32 mouse cellular contexts compared by ENCODE assay signal in genomic region chr11:109884126-109884525, GRCm38 (mm10). TPM values are rescaled to one million over a fixed set of nuclear protein-coding genes. Genes with fewer than 3 reads are reported as not detected.
A peak's percentile ranks its signal among the peaks of the same experiment; 100 is the strongest.
DNase-seq lines count a peak whose midpoint lies in the region; ATAC-seq and TF ChIP-seq lines count a peak whose summit lies in the region.
"Had no signal": no experiment of that assay in that cellular context is flagged by ENCODE, and none has a peak within 500 bp of the region (broad histone marks: within the 10 kb centered on the region; RNA-seq: fewer than 3 reads in every experiment).

No protein-coding gene starts in this region.

- H3K9ac ChIP-seq in heart, adult 2 months (ENCODE audit: low read depth, low read length), result no peak overlapping the region
- no peak overlapping the region for H3K9ac ChIP-seq in heart, embryonic 11.5 days (ENCODE audit: low read depth, low read length)
- H3K9ac ChIP-seq in lung, embryonic 14.5 days, result no peak overlapping the region
- H3K9ac ChIP-seq in MEL (ENCODE audit: control insufficient read depth, low read depth, low read length, poor library complexity, severe bottlenecking), result no peak overlapping the region
- H3K9ac ChIP-seq: forebrain, postnatal 0 days; hindbrain, embryonic 12.5 days; neural tube, embryonic 12.5 days had no signal

- peak in 1 of 2 experiments; percentile 11 for DNase-seq in heart, adult 2 months
- DNase-seq in lung, embryonic 14.5 days, result no peak
- DNase-seq in lung, adult 18-20 months, result no peak
- peak; percentile 53 for DNase-seq in MEL (ENCODE audit: low read depth, low spot score)
- DNase-seq in natural killer cell, adult 2 months (ENCODE audit: low spot score in 2 of 2), result no peak
- DNase-seq: cerebellum, adult 11-12 months; cerebellum, postnatal 10 days; forebrain, postnatal 0 days; midbrain, embryonic 14.5 days; right cerebral cortex, postnatal 25 days; thymus, postnatal 14 days had no signal

- H3K27me3 ChIP-seq in heart, adult 2 months (ENCODE audit: control insufficient read depth, insufficient read depth, low read length), result no peaks in the 10 kb centered on the region
- H3K27me3 ChIP-seq in heart, embryonic 11.5 days (ENCODE audit: control insufficient read depth, insufficient read depth, low read length), result no peaks in the 10 kb centered on the region
- no peaks in the 10 kb centered on the region for H3K27me3 ChIP-seq in lung, embryonic 14.5 days (ENCODE audit: insufficient read depth, low read length)
- no peaks in the 10 kb centered on the region for H3K27me3 ChIP-seq in MEL (ENCODE audit: control insufficient read depth in 1 of 2, insufficient read depth in 2 of 2, low read length in 2 of 2)
- H3K27me3 ChIP-seq: hindbrain, embryonic 12.5 days; neural tube, embryonic 12.5 days; Patski had no signal

- ATAC-seq in heart, embryonic 11.5 days (replicated peaks; ENCODE audit: insufficient number of reproducible peaks, low FRiP score, low TSS enrichment), result no peak
- no peak for ATAC-seq in lung, embryonic 14.5 days (ENCODE audit: insufficient read depth)
- ATAC-seq in megakaryocyte progenitor cell, adult 5-6 weeks (replicated peaks; ENCODE audit: poor library complexity), result peak; percentile 34; the same call in 1 of the 2 replicates
- ATAC-seq: CD4-positive, CD25-positive, alpha-beta regulatory T cell, adult 4 months; forebrain, postnatal 0 days; Patski had no signal

- no peak overlapping the region for H3K4me3 ChIP-seq in heart, adult 2 months
- no peak overlapping the region for H3K4me3 ChIP-seq in heart, embryonic 11.5 days (ENCODE audit: low read depth, low read length)
- no peak overlapping the region for H3K4me3 ChIP-seq in lung, embryonic 14.5 days (ENCODE audit: low read depth, low read length)
- H3K4me3 ChIP-seq in MEL (ENCODE audit: control insufficient read depth in 1 of 2, insufficient read depth in 1 of 2, low read depth in 2 of 2, low read length in 2 of 2), result no peak overlapping the region
- H3K4me3 ChIP-seq: embryonic facial prominence, embryonic 10.5 days; forebrain, embryonic 10.5 days; hindbrain, embryonic 12.5 days; neural tube, embryonic 12.5 days had no signal

- TF ChIP-seq EP300 in heart, adult 2 months (IDR thresholded peaks at IDR 0.05; ENCODE audit: insufficient read depth, low read depth, low read length), result no peak
- peak; percentile 35; a peak in 2 of 4 replicates for TF ChIP-seq EP300 in MEL (IDR thresholded peaks at IDR 0.05; ENCODE audit: low read depth in 1 of 2, low read length in 2 of 2)

- intact Hi-C loops in heart, adult 2 months (cut with DNase I), result no loop called here

- TF ChIP-seq CTCF in heart, adult 2 months (IDR thresholded peaks at IDR 0.05), result no peak
- no peak for TF ChIP-seq CTCF in lung, embryonic 14.5 days (IDR thresholded peaks at IDR 0.05; ENCODE audit: low read depth)
- TF ChIP-seq CTCF in MEL (IDR thresholded peaks at IDR 0.05 in 2 of 3, conservative IDR thresholded peaks at IDR 0.05 in 1 of 3; ENCODE audit: control insufficient read depth in 1 of 3, insufficient read depth in 1 of 3, low read depth in 2 of 3, low read length in 3 of 3, poor library complexity in 1 of 3, severe bottlenecking in 1 of 3), result no peak

- 39% methylated on average over 3 of the region's 3 CpGs for WGBS in heart, adult 2 months
- WGBS in heart, embryonic 11.5 days (ENCODE audit: insufficient replicate concordance), result 40% methylated on average over 3 of the region's 3 CpGs
- WGBS in lung, embryonic 14.5 days, result 26% methylated on average over 3 of the region's 3 CpGs

- no peaks in the 10 kb centered on the region for H3K79me2 ChIP-seq in heart, adult 2 months (replicated peaks; ENCODE audit: control insufficient read depth, insufficient read depth, low read length)
- H3K79me2 ChIP-seq in MEL (ENCODE audit: control insufficient read depth, insufficient read depth, low read length, poor library complexity), result no peaks in the 10 kb centered on the region

- peak overlapping the region; percentile 42 for H3K27ac ChIP-seq in heart, adult 2 months
- no peak overlapping the region for H3K27ac ChIP-seq in heart, embryonic 11.5 days (ENCODE audit: low read depth, low read length)
- H3K27ac ChIP-seq in lung, embryonic 14.5 days (ENCODE audit: low read depth), result peak overlapping the region; percentile 3; the same call in 1 of the 2 replicates
- H3K27ac ChIP-seq in MEL (ENCODE audit: control insufficient read depth, low read depth, low read length), result peak overlapping the region; percentile 36
- H3K27ac ChIP-seq: embryonic facial prominence, embryonic 10.5 days; forebrain, embryonic 10.5 days; hindbrain, embryonic 12.5 days; neural tube, embryonic 12.5 days had no signal

- peaks cover 6% of the 10 kb centered on the region for H3K4me1 ChIP-seq in heart, adult 2 months (ENCODE audit: control insufficient read depth, insufficient read depth, low read length)
- no peaks in the 10 kb centered on the region for H3K4me1 ChIP-seq in heart, embryonic 11.5 days (ENCODE audit: control insufficient read depth, insufficient read depth, low read length)
- peaks cover 7% of the 10 kb centered on the region for H3K4me1 ChIP-seq in lung, embryonic 14.5 days (ENCODE audit: insufficient read depth)
- H3K4me1 ChIP-seq in MEL (ENCODE audit: control insufficient read depth in 1 of 2, insufficient read depth in 2 of 2, low read length in 2 of 2), result peaks cover 4 to 26% of the 10 kb centered on the region in 2 experiments
- H3K4me1 ChIP-seq: embryonic facial prominence, embryonic 10.5 days; forebrain, embryonic 10.5 days; hindbrain, embryonic 12.5 days; neural tube, embryonic 12.5 days had no signal

- no peak overlapping the region for H3K4me2 ChIP-seq in heart, embryonic 11.5 days
- H3K4me2 ChIP-seq in lung, embryonic 14.5 days, result no peak overlapping the region
- H3K4me2 ChIP-seq: hindbrain, embryonic 12.5 days; neural tube, embryonic 12.5 days had no signal

- H3K9me3 ChIP-seq in heart, embryonic 11.5 days (replicated peaks; ENCODE audit: control insufficient read depth, low read length), result no peaks in the 10 kb centered on the region
- H3K9me3 ChIP-seq in lung, embryonic 14.5 days (ENCODE audit: low read depth, low read length), result no peaks in the 10 kb centered on the region
- no peaks in the 10 kb centered on the region for H3K9me3 ChIP-seq in MEL (replicated peaks; ENCODE audit: insufficient read depth, low read length)
- H3K9me3 ChIP-seq: embryonic facial prominence, embryonic 10.5 days; forebrain, embryonic 10.5 days; hindbrain, embryonic 12.5 days; neural tube, embryonic 12.5 days had no signal

- TF ChIP-seq POLR2A in heart, adult 2 months (IDR thresholded peaks at IDR 0.05; ENCODE audit: insufficient read depth, low read depth, low read length), result no peak
- TF ChIP-seq POLR2A in MEL (IDR thresholded peaks at IDR 0.05; ENCODE audit: control insufficient read depth in 1 of 2, insufficient read depth in 1 of 2, low read depth in 1 of 2, low read length in 2 of 2, poor library complexity in 1 of 2), result no peak

- no peaks in the 10 kb centered on the region for H3K36me3 ChIP-seq in heart, adult 2 months (ENCODE audit: control insufficient read depth, insufficient read depth, low read length)
- H3K36me3 ChIP-seq in heart, embryonic 11.5 days (ENCODE audit: control insufficient read depth, insufficient read depth, low read length), result no peaks in the 10 kb centered on the region
- H3K36me3 ChIP-seq in lung, embryonic 14.5 days (ENCODE audit: insufficient read depth), result no peaks in the 10 kb centered on the region
- peaks cover 0 to 19% of the 10 kb centered on the region in 2 experiments; a peak in 2 of 4 replicates for H3K36me3 ChIP-seq in MEL (ENCODE audit: control insufficient read depth in 1 of 2, insufficient read depth in 2 of 2, low read length in 2 of 2)
- H3K36me3 ChIP-seq: embryonic facial prominence, embryonic 10.5 days; forebrain, embryonic 10.5 days; hindbrain, embryonic 12.5 days; neural tube, embryonic 12.5 days had no signal

- TF ChIP-seq RAD21 in MEL (IDR thresholded peaks at IDR 0.05; ENCODE audit: low read depth, low read length), result no peak

TF ChIP-seq in MEL, 35 proteins besides CTCF, POLR2A, EP300 and RAD21 (continues in another document):
- TF ChIP-seq RCOR1 (IDR thresholded peaks at IDR 0.05; ENCODE audit: low read depth, low read length), result no peak
- no peak for TF ChIP-seq MYC (IDR thresholded peaks at IDR 0.05; ENCODE audit: low read depth, low read length)
- no peak for TF ChIP-seq MXI1 (IDR thresholded peaks at IDR 0.05; ENCODE audit: low read depth, low read length)
- no peak for TF ChIP-seq SMC3 (IDR thresholded peaks at IDR 0.05; ENCODE audit: low read depth, low read length)
- TF ChIP-seq TCF12 (IDR thresholded peaks at IDR 0.05; ENCODE audit: low read depth, low read length), result no peak
- TF ChIP-seq ELF1 (IDR thresholded peaks at IDR 0.05; ENCODE audit: low read depth, low read length), result peak; percentile 41; the same call in 1 of the 2 replicates
- no peak for TF ChIP-seq BHLHE40 (IDR thresholded peaks at IDR 0.05; ENCODE audit: borderline replicate concordance, low read depth, low read length)
- 0 out of 2 replicates have a peak, but pooled peaks have one; percentile 14 for TF ChIP-seq TBP (IDR thresholded peaks at IDR 0.05; ENCODE audit: low read depth, low read length)
- no peak for TF ChIP-seq E2F4 (IDR thresholded peaks at IDR 0.05; ENCODE audit: borderline replicate concordance, low read depth, low read length)
- no peak for TF ChIP-seq MAFK (IDR thresholded peaks at IDR 0.05; ENCODE audit: borderline replicate concordance, low read depth, low read length)
- no peak for TF ChIP-seq TAL1 (IDR thresholded peaks at IDR 0.05; ENCODE audit: low read length)
- TF ChIP-seq KAT2A (conservative IDR thresholded peaks at IDR 0.05; ENCODE audit: low read depth, low read length), result no peak
- no peak for TF ChIP-seq HCFC1 (IDR thresholded peaks at IDR 0.05; ENCODE audit: low read depth, low read length)
- TF ChIP-seq MAX (IDR thresholded peaks at IDR 0.05; ENCODE audit: low read length), result no peak
- 0 out of 2 replicates have a peak, but pooled peaks have one; percentile 21 for TF ChIP-seq GATA1 (IDR thresholded peaks at IDR 0.05; ENCODE audit: low read depth, low read length)
- no peak for TF ChIP-seq ZMIZ1 (IDR thresholded peaks at IDR 0.05; ENCODE audit: low read depth, low read length)
- TF ChIP-seq POLR2AphosphoS2 (IDR thresholded peaks at IDR 0.05; ENCODE audit: low read length), result no peak
- no peak for TF ChIP-seq UBTF (IDR thresholded peaks at IDR 0.05; ENCODE audit: borderline replicate concordance, insufficient read depth, low read depth, low read length)

RNA-seq across cellular contexts. Expression of gene 1700012B07Rik, which starts 56.3 kb away (rescaled TPM):
- not detected for total RNA-seq in heart, adult 2 months (2021)
- polyA plus RNA-seq in heart, adult 2 months (2012; rRNA removed), result not detected in 2 replicates
- polyA plus RNA-seq in heart, embryonic 11.5 days (2014; fragmentation: Nextera tagmentation; extraction: Ambion mirVana), result not detected in 2 replicates
- not detected in 2 replicates for polyA plus RNA-seq in lung, embryonic 14.5 days (2014; fragmentation: Nextera tagmentation; extraction: Ambion mirVana)
- not detected in 2 replicates for total RNA-seq in MEL (2012; rRNA removed)
- not detected for polyA plus RNA-seq in MEL (2012; ENCODE audit: insufficient read depth in 1 of 2, insufficient read length in 2 of 2, low read depth in 1 of 2, low replicate concordance in 2 of 2, missing spikeins in 1 of 2)
- not detected in 2 replicates for total RNA-seq in megakaryocyte progenitor cell, adult 5-6 weeks (2015)
- total RNA-seq in megakaryocyte progenitor cell, adult 5-6 weeks (2017), result not detected in 2 replicates
- total RNA-seq: adrenal gland, adult 18-20 months; adrenal gland, postnatal 4 days; ES-E14; forebrain, postnatal 0 days; gastrocnemius, postnatal 36 days; layer of hippocampus, adult 18-20 months; layer of hippocampus, postnatal 25 days; left cerebral cortex, postnatal 10 days; liver, adult 2 months; megakaryocyte-erythroid progenitor cell, adult 5-6 weeks had no signal
- polyA plus RNA-seq: cortical plate, adult 2 months; embryonic facial prominence, embryonic 10.5 days; forebrain, embryonic 10.5 days; forebrain, postnatal 0 days; heart, embryonic 14.5 days; hindbrain, embryonic 12.5 days; limb, embryonic 11.5 days; liver, adult 2 months; midbrain, embryonic 14.5 days; neural tube, embryonic 12.5 days; Patski; spleen, adult 2 months had no signal
